Mouse (Mus musculus) left cerebral cortex, adult 2 months (tissue): ENCODE results near the gene Nupr1l. TPM values are rescaled to one million over a fixed set of nuclear protein-coding genes. Genes with fewer than 3 reads are reported as not detected.
A peak's percentile ranks its signal among the peaks of the same experiment; 100 is the strongest.

ENCODE experiments used
- DNase-seq, 2 experiments: peaks; one replicate each; pipeline ENCODE4 v3.0.0; 2021 to 2022; ENCODE audit warnings: low spot score in 2 of 2, mixed read lengths in 1 of 2; ENCODE audit errors: extremely low spot score in 1 of 2
- H3K27ac ChIP-seq: fragments of 200-600 bp; 2 replicates; pipeline ENCODE4 v1.8.1; 2022
- H3K4me3 ChIP-seq: fragments of 200-600 bp; 2 replicates; pipeline ENCODE4 v1.8.1; 2022
- CTCF ChIP-seq: fragments of 200-600 bp; IDR thresholded peaks from 2 replicates; pipeline ENCODE4 v1.8.1; 2022; ENCODE audit warnings: antibody characterized with exemption, mild to moderate bottlenecking, moderate library complexity
- intact Hi-C: fragments of 180-260 bp; cut with DNase I; formaldehyde crosslinking; loops from one replicate; pipeline ENCODE4 v1.15.1; 2025
- total RNA-seq, 2 experiments: library from RNA; stranded (reverse); gene quantifications; 2 replicates each; pipeline ENCODE4 v1.2.3; 2021

The Nupr1l gene
- total RNA-seq, 2 experiments from 2014 or later = 0.61 to 3.1 TPM

DNA sequence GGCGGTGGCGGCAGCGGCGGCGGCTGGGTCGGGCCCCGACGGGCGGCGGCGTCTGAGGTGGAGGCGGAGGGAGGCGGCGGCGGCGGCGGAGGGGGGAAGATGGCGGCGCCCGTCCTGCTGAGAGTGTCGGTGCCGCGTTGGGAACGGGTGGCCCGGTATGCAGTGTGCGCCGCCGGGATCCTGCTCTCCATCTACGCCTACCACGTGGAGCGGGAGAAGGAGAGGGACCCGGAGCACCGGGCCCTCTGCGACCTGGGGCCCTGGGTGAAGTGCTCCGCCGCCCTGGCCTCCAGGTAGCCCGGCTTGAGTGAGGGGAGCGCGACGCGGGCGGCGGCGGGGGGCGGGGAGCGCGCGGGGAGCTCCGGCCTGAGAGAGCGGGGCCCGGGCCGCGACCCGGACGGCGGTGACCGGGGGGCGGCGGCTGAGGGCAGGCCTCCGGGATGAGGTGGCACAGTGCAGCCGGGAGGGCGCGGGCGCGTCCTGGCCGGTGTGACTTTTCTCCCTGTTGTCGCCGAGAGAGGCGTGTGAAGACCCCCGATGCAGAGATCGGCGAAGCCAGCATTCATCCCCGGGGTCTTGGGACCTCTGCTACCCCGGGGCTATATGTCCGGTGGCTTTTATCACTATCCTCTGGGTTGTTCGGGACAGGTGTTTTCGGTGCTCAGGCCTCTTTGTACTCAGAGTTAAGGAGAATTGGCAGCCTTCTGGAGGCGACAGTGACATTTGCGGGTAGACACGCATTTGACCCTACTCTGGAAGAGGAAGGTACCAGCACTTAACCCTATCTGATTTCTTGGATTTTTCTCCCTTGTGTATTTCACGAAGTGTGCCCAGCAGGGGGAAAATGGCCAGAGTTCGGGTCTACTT lies 34.0 kb downstream of the Nupr1l start:
- peak; percentile 21 to 40 for DNase-seq
- peak; percentile 7 for TF ChIP-seq CTCF
- intact Hi-C loops = loop anchor here (5.0 kb wide), 1 partner anchor 35 kb away; the partner anchor contains the start of gene Nupr1l
- peak overlapping the region; percentile 80 for H3K4me3 ChIP-seq
- peak overlapping the region; percentile 56 for H3K27ac ChIP-seq

DNA sequence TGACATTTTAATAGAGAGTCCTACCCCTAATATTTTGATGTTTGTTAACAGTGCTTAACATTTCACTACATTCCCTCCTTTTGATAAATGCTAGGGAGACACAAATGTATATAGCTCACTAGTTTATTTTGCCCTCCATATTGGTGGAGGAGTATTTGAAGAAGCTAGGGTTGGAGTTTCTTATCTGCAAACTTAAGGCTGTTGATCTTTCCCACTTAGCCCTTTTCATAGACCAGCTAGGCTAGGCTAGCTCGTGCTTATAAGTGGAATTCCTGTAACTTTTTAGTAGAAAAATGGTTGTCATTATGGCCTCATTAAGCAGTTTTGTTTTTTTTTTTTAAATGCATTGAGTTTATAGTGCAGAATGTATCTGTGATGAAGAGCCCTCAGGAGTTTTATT lies 35.1 kb downstream of the Nupr1l start:
- no peak for DNase-seq
- Histone ChIP-seq H3K4me3 (no peak overlapping the region), H3K27ac (no peak overlapping the region)
- intact Hi-C loops = loop anchor here (5.0 kb wide), 1 partner anchor 36 kb away; the partner anchor contains the start of gene Nupr1l
- TF ChIP-seq CTCF = no peak

- DNase-seq = no peak
- intact Hi-C loops = no loop called here
- TF ChIP-seq CTCF = no peak
- Histone ChIP-seq H3K4me3 (no peak overlapping the region), H3K27ac (no peak overlapping the region)
These were observed 39.2 kb downstream of the Nupr1l start for GRCm38 (mm10) chr5:129947528-129948033.

- Histone ChIP-seq H3K27ac (no peak overlapping the region), H3K4me3 (no peak overlapping the region)
- DNase-seq = no peak
- intact Hi-C loops = no loop called here
- no peak for TF ChIP-seq CTCF
These were observed 43.8 kb downstream of the Nupr1l start for GRCm38 (mm10) chr5:129952143-129952542.

DNA sequence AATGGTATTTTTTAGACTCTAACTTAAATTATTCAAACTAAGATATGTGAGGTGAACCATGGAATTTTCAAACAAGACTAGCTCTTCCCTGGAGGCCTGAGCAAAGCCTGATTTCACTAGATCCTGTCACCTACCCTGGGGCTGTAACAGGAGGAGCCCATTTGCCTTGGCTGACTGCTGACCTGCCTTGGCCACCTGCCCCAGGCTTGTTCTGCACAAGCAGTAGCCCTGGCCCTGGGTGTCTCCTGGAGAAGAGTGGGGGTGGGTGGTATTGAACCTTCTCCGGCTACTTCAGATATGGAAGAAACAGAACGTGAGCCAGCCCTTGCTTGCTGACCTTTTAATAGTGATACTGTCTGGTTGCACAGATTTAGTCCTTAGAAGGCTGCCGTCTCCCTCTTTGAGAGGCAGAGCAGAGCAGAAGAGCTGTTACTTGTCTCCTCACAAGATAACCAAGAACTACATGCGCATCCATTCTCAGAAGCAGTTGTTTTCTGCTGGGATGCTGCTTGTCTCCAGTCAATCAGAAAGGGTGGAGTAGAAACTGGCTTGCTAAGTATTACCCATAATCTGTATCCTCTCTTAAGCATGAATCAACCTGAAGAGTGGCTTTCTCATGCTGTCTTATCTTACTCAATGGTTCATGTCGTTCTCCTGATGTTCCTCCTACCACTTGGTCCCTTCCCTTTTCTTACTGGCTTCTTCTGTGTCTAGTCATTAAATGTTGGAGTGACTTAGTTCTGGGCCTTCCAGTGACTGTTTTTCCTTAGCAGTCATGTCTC lies 46.3 kb downstream of the Nupr1l start:
- intact Hi-C loops = no loop called here
- TF ChIP-seq CTCF = no peak
- no peak overlapping the region for H3K27ac ChIP-seq
- H3K4me3 ChIP-seq = no peak overlapping the region
- no peak for DNase-seq

GRCm38 (mm10) chr5:129955792-129956191 lies 47.5 kb downstream of the Nupr1l start:
- no peak for TF ChIP-seq CTCF
- Histone ChIP-seq H3K4me3 (no peak overlapping the region), H3K27ac (no peak overlapping the region)
- DNase-seq = no peak
- intact Hi-C loops = no loop called here

DNA sequence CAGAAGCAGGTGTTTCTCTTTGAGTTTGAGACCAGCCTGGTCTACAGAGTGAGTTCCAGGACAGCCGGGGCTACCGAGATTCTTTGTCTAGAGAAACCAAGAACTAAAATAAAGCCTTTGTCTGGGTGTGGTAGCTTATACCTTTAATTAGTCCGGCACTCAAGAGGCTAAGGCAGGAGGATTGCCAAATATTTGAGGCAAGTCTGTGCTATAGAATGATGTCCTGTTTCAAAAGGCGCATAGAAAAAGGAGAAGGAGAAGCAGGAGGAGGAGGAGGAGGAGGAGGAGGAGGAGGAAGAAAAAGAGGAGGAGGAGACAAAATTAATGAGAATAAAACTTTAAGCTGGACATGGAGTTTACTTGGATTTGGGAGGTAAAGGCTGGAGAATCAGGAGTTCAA lies 54.9 kb downstream of the Nupr1l start:
- TF ChIP-seq CTCF = no peak

More for the DNA sequence above, 54.9 kb downstream of the Nupr1l start:
- no peak overlapping the region for H3K4me3 ChIP-seq
- DNase-seq = no peak
- no peak overlapping the region for H3K27ac ChIP-seq
- intact Hi-C loops = no loop called here

Other genes starting within 250 kb of the Nupr1l start
- gene Zfp11, start 238.4 kb upstream of the Nupr1l start, total RNA-seq = 1 to 10 TPM; 6.8 to 6.9 TPM
- gene Sept14, start 200.0 kb upstream of the Nupr1l start, total RNA-seq = not detected
- gene Mrps17, start 193.0 kb upstream of the Nupr1l start, total RNA-seq = 10 to 100 TPM; 78.0 to 87.8 TPM
- 10 to 100 TPM; 72.4 to 72.6 TPM for gene Nipsnap2, start 183.5 kb upstream of the Nupr1l start, total RNA-seq
- gene Psph, start 121.1 kb upstream of the Nupr1l start, total RNA-seq = 10 to 100 TPM; 19.9 to 20.2 TPM
- 10 to 100 TPM; 20.2 to 20.8 TPM for gene Sumf2, start 61.6 kb upstream of the Nupr1l start, total RNA-seq
- 100 to 1,000 TPM; 429 to 443 TPM for gene Chchd2, start 21.1 kb upstream of the Nupr1l start, total RNA-seq
- gene Zbed5, start 12.8 kb upstream of the Nupr1l start, total RNA-seq = 1 to 10 TPM; 4.9 to 6.2 TPM
- gene Phkg1, start 10.0 kb upstream of the Nupr1l start, total RNA-seq = 10 to 100 TPM; 14.5 to 16.8 TPM
- gene Vkorc1l1, start 33.4 kb downstream of the Nupr1l start, total RNA-seq = 10 to 100 TPM; 43.9 to 48.6 TPM
- gene Gusb, start 94.5 kb downstream of the Nupr1l start, total RNA-seq = 10 to 100 TPM; 10.3 to 12.2 TPM
- 10 to 100 TPM; 15.7 to 23.5 TPM for gene Asl, start 120.7 kb downstream of the Nupr1l start, total RNA-seq
- gene Crcp, start 120.8 kb downstream of the Nupr1l start, total RNA-seq = 10 to 100 TPM; 30.2 to 30.8 TPM
- 10 to 100 TPM; 34.0 to 34.1 TPM for gene Tpst1, start 164.8 kb downstream of the Nupr1l start, total RNA-seq
- gene Kctd7, start 236.3 kb downstream of the Nupr1l start, total RNA-seq = 10 to 100 TPM; 13.2 to 13.8 TPM